In the genomic region with DNA sequence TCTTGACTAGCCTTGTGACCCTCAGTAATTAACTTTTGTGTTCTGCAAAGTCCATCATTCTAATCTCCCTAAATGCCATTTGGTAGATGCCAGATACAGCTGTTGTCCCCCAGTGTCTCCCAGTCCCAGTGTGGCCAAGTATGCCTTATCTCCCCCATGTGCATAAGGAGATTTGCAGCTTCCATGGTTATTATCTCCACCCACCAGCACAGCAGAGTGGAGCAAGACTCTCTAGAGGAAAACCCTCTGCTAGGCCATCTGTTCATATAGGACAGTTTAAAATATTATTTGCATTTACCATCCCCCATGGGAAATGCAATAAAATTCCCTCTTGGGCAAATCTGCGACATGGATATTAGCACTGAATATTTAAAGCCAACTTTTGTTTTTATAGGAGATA, we compare ENCODE assay signal across 18 mouse cellular contexts.
DNase-seq lines count a peak whose midpoint lies in the region; ATAC-seq and TF ChIP-seq lines count a peak whose summit lies in the region.
"Had no signal": no experiment of that assay in that cellular context is flagged by ENCODE, and none has a peak within 500 bp of the region (broad histone marks: within the 10 kb centered on the region; RNA-seq: fewer than 3 reads in every experiment).

No protein-coding gene starts in this region.

- H3K27me3 ChIP-seq in forebrain, embryonic 13.5 days = no peaks in the 10 kb centered on the region
- no peaks in the 10 kb centered on the region for H3K27me3 ChIP-seq in forebrain, embryonic 11.5 days (ENCODE audit: control insufficient read depth, insufficient read depth, low read length)
- H3K27me3 ChIP-seq in midbrain, embryonic 11.5 days (ENCODE audit: control insufficient read depth, insufficient read depth, low read length) = peaks cover 2% of the 10 kb centered on the region; the same call in 1 of the 2 replicates
- no peaks in the 10 kb centered on the region for H3K27me3 ChIP-seq in midbrain, postnatal 0 days (ENCODE audit: insufficient read depth, low read length)
- H3K27me3 ChIP-seq in liver, embryonic 15.5 days = no peaks in the 10 kb centered on the region
- H3K27me3 ChIP-seq: limb, embryonic 15.5 days; megakaryocyte, embryonic 14.5 days had no signal

- H3K27ac ChIP-seq in forebrain, embryonic 13.5 days = no peak overlapping the region
- H3K27ac ChIP-seq in forebrain, embryonic 11.5 days (ENCODE audit: low read depth, low read length) = no peak overlapping the region
- H3K27ac ChIP-seq in midbrain, embryonic 11.5 days (ENCODE audit: low read depth, low read length) = no peak overlapping the region
- no peak overlapping the region for H3K27ac ChIP-seq in midbrain, postnatal 0 days (ENCODE audit: low read depth, low read length)
- no peak overlapping the region for H3K27ac ChIP-seq in liver, embryonic 15.5 days (replicated peaks)
- H3K27ac ChIP-seq: limb, embryonic 15.5 days; stomach, postnatal 0 days had no signal

- no peak overlapping the region for H3K4me2 ChIP-seq in forebrain, embryonic 13.5 days
- H3K4me2 ChIP-seq in forebrain, embryonic 11.5 days (ENCODE audit: low read depth, low read length, severe bottlenecking) = no peak overlapping the region
- no peak overlapping the region for H3K4me2 ChIP-seq in midbrain, embryonic 11.5 days
- H3K4me2 ChIP-seq in midbrain, postnatal 0 days (ENCODE audit: low read depth, low read length, poor library complexity, severe bottlenecking) = no peak overlapping the region
- no peak overlapping the region for H3K4me2 ChIP-seq in liver, embryonic 15.5 days
- H3K4me2 ChIP-seq: limb, embryonic 15.5 days had no signal

- H3K4me3 ChIP-seq in forebrain, embryonic 13.5 days = no peak overlapping the region
- no peak overlapping the region for H3K4me3 ChIP-seq in forebrain, embryonic 11.5 days (ENCODE audit: low read depth, low read length)
- H3K4me3 ChIP-seq in midbrain, embryonic 11.5 days (ENCODE audit: low read depth, low read length) = no peak overlapping the region
- H3K4me3 ChIP-seq in midbrain, postnatal 0 days (ENCODE audit: low read depth, low read length) = no peak overlapping the region
- H3K4me3 ChIP-seq in liver, embryonic 15.5 days (replicated peaks) = no peak overlapping the region
- H3K4me3 ChIP-seq: limb, embryonic 15.5 days; megakaryocyte, embryonic 14.5 days had no signal

- DNase-seq in forebrain, embryonic 11.5 days (ENCODE audit: low spot score) = no peak
- DNase-seq in midbrain, embryonic 11.5 days (ENCODE audit: low spot score, missing footprints) = no peak
- DNase-seq in midbrain, postnatal 0 days (ENCODE audit: low spot score) = no peak
- peak; percentile 23 for DNase-seq in MN1 (ENCODE audit: low spot score)
- DNase-seq in adrenal gland, adult 18-20 months (ENCODE audit: low spot score in 2 of 2) = no peak
- DNase-seq: adrenal gland, postnatal 36 days; B cell, adult 2 months; cerebellum, postnatal 36 days; kidney, adult 2 months; kidney, postnatal 25 days; lung, postnatal 10 days; thymus, postnatal 14 days had no signal

- no peaks in the 10 kb centered on the region for H3K9me3 ChIP-seq in forebrain, embryonic 13.5 days (replicated peaks)
- no peaks in the 10 kb centered on the region for H3K9me3 ChIP-seq in forebrain, embryonic 11.5 days (ENCODE audit: control insufficient read depth, low read length)
- H3K9me3 ChIP-seq in midbrain, embryonic 11.5 days (ENCODE audit: control insufficient read depth, low read length) = no peaks in the 10 kb centered on the region
- H3K9me3 ChIP-seq in midbrain, postnatal 0 days (ENCODE audit: low read length) = no peaks in the 10 kb centered on the region
- H3K9me3 ChIP-seq in liver, embryonic 15.5 days (replicated peaks) = no peaks in the 10 kb centered on the region
- H3K9me3 ChIP-seq: limb, embryonic 15.5 days; megakaryocyte, embryonic 14.5 days had no signal

- H3K4me1 ChIP-seq in forebrain, embryonic 13.5 days = peaks cover 10% of the 10 kb centered on the region
- no peaks in the 10 kb centered on the region for H3K4me1 ChIP-seq in forebrain, embryonic 11.5 days (replicated peaks; ENCODE audit: control insufficient read depth, insufficient read depth, low read length)
- H3K4me1 ChIP-seq in midbrain, embryonic 11.5 days (ENCODE audit: control insufficient read depth, insufficient read depth, low read length) = peaks cover 2% of the 10 kb centered on the region; the same call in 1 of the 2 replicates
- H3K4me1 ChIP-seq in midbrain, postnatal 0 days (ENCODE audit: insufficient read depth, low read length) = no peaks in the 10 kb centered on the region
- no peaks in the 10 kb centered on the region for H3K4me1 ChIP-seq in liver, embryonic 15.5 days (replicated peaks)
- H3K4me1 ChIP-seq: limb, embryonic 15.5 days; megakaryocyte, embryonic 14.5 days had no signal

- peak; percentile 58 for ATAC-seq in forebrain, embryonic 13.5 days
- no peak for ATAC-seq in forebrain, embryonic 11.5 days (replicated peaks; ENCODE audit: low FRiP score)
- peak; percentile 78 for ATAC-seq in midbrain, embryonic 11.5 days (ENCODE audit: low FRiP score)
- no peak for ATAC-seq in midbrain, postnatal 0 days (ENCODE audit: low FRiP score)
- peak; percentile 52; the same call in 1 of the 2 replicates for ATAC-seq in liver, embryonic 15.5 days (ENCODE audit: insufficient read depth)
- no peak for ATAC-seq in cerebellum, adult (ENCODE audit: insufficient number of reproducible peaks, low FRiP score, low TSS enrichment)

- no peaks in the 10 kb centered on the region for H3K36me3 ChIP-seq in forebrain, embryonic 13.5 days (ENCODE audit: poor library complexity, severe bottlenecking)
- H3K36me3 ChIP-seq in forebrain, embryonic 11.5 days (ENCODE audit: control insufficient read depth, insufficient read depth, low read length) = no peaks in the 10 kb centered on the region
- no peaks in the 10 kb centered on the region for H3K36me3 ChIP-seq in midbrain, embryonic 11.5 days (ENCODE audit: control insufficient read depth, insufficient read depth, low read length)
- no peaks in the 10 kb centered on the region for H3K36me3 ChIP-seq in midbrain, postnatal 0 days (ENCODE audit: insufficient read depth, low read length)
- H3K36me3 ChIP-seq in liver, embryonic 15.5 days (replicated peaks) = no peaks in the 10 kb centered on the region
- H3K36me3 ChIP-seq: limb, embryonic 15.5 days had no signal

- no peak overlapping the region for H3K9ac ChIP-seq in forebrain, embryonic 13.5 days
- H3K9ac ChIP-seq in forebrain, embryonic 11.5 days (ENCODE audit: low read length) = no peak overlapping the region
- H3K9ac ChIP-seq in midbrain, embryonic 11.5 days (ENCODE audit: low read length) = no peak overlapping the region
- H3K9ac ChIP-seq in midbrain, postnatal 0 days (replicated peaks; ENCODE audit: low read length, poor library complexity, severe bottlenecking) = no peak overlapping the region
- H3K9ac ChIP-seq in liver, embryonic 15.5 days = no peak overlapping the region
- H3K9ac ChIP-seq: limb, embryonic 15.5 days had no signal

- 66% methylated on average over 1 of the region's 1 CpGs for WGBS in forebrain, embryonic 13.5 days
- 71% methylated on average over 1 of the region's 1 CpGs for WGBS in forebrain, embryonic 11.5 days
- WGBS in midbrain, embryonic 11.5 days = 65% methylated on average over 1 of the region's 1 CpGs
- 33% methylated on average over 1 of the region's 1 CpGs for WGBS in midbrain, postnatal 0 days
- 60% methylated on average over 1 of the region's 1 CpGs for WGBS in liver, embryonic 15.5 days (ENCODE audit: insufficient replicate concordance)

- no peak for TF ChIP-seq CTCF in midbrain, postnatal 0 days (IDR thresholded peaks at IDR 0.05)

Comparison
In these comparisons a context has a peak if more than half of its experiments do, and no peak if none do; other contexts are left out.
1. ATAC-seq: peak in forebrain, embryonic 13.5 days (single experiment), midbrain, embryonic 11.5 days (single experiment) and liver, embryonic 15.5 days (single experiment); none in forebrain, embryonic 11.5 days (single experiment), midbrain, postnatal 0 days (single experiment) and cerebellum, adult (single experiment).